Mouse (Mus musculus) olfactory bulb, adult 2 months (tissue): ENCODE results near the gene Tff2.

ENCODE experiments used
- CTCF ChIP-seq: fragments of 200-500 bp; IDR thresholded peaks from 2 replicates; pipeline ENCODE4 v1.5.1; 2012; ENCODE audit warnings: low read depth, mild to moderate bottlenecking, low read length, moderate library complexity; ENCODE audit not compliant: insufficient read depth
- POLR2A ChIP-seq: fragments of 200-500 bp; IDR thresholded peaks from 2 replicates; pipeline ENCODE4 v1.6.1; 2012; ENCODE audit warnings: mild to moderate bottlenecking, low read depth, low read length, moderate library complexity; ENCODE audit not compliant: insufficient read depth

DNA sequence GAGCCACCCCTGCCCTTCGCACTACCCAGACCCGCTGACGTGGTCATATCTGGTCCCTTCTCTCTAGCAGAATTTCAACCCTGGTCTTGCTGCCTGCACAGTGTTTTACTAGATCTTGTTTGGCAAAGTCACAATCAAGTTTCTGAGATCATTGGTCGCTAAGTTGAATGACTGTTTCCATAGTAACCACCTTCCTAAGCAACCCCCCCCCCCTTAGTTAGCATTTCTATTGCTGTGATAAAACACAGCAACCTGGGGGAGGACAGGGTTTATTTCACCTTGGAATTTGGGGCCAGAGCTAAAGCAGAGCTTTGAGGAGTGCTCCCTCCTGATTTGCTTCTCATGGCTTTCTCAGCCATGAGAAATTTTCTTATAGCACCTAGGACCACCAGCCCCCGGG lies 49.3 kb downstream of the Tff2 start:
- TF ChIP-seq CTCF (no peak), POLR2A (no peak)
